Mouse (Mus musculus): Measurements from ENCODE around the gene Defb13. TPM values are rescaled to one million over a fixed set of nuclear protein-coding genes. Genes with fewer than 3 reads are reported as not detected.

Gene Defb13
- not detected for polyA plus RNA-seq (2014; fragmentation: Illumina TruSeq; extraction: RNeasy Lipid Tissue Mini Kit (QIAGEN cat#74804); ENCODE audit: low read depth, low replicate concordance)

DNA sequence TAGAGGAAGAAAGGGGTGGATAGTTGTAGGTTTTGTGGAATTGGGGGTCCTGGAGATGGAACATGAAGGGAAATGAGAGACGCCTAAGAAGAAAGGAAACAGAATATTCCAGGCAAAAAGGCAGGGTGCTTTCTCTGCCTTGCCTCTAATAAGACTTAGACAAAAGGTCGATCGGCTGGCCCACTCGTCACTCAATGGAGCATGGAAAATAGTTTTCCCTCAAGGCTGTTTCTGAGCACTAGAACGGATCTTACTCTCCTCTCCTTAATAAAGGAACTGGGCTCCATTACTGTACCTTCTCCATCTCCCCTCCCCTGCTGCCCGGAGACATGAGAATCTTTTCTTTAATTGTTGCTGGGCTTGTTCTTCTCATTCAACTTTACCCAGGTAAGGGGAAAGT is at the start of gene Defb13:
Gene Defb13, plus strand, starts transcription at position 301 of the 400 bp plus-strand sequence.

DNA sequence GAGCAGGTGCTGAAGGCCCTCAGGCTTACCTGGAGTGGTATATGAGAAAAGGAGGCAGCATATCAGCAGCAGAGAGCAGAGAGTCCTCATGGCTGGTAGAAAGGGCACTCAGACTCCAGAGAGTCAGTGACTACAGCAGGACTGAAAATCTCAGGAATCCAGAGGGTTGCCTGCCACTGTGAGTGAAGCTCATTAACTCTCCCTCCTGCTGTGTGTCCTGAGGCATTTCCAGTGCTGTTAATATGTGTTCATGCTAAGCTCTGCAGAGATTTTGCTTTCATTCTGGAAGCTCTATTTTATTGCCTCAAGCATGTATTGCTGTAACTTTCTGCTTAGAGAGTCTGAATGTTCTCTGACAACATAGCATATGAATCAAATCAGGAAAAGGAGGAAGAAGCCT is 40.3 kb upstream of the Defb13 start, which contains the start of gene Defb11:
Gene Defb11, minus strand, starts transcription at position 123 of the 400 bp plus-strand sequence.

DNA sequence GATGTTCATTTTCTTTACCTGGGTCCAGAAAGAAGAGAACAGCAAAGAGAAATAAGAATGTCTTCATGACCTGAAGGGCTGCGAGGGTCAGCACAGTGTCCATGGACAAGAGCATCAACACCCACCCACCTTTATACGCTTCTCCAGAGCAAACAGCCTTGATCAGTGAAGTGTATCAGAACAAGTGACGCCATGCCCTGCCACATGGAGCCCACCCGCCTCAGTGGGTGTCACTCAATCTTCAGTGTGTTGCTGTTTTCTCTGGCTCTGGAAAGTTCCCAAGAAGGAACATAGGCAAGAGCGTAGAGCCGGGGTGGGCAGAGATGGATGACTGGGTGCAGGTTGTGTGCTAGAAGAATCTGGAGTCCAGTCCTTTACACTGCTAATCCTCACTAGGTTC is 14.0 kb upstream of the Defb13 start, which contains the start of gene Defb15:
Gene Defb15, minus strand, starts transcription at position 101 of the 400 bp plus-strand sequence.

DNA sequence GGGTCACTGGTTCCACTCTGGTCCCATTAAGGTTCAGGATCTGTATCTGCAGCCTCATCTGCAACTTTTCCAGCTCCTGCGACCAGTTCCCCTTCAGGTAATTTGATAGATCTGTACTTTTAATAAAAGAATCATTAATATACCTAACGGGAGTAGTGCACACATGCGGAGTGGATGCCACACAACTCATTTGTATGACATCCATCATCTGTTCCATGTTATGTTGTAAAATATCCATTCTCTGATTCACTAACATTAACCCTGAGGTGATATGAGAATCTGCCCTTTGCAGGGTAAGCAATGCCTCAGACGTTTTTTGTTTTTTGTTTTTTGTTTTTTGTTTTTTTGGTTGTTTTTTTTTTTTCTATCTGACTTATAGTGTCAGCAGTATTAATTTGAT is 8.5 kb upstream of the Defb13 start, which contains the start of gene Defb35:
Gene Defb35, plus strand, starts transcription at position 301 of the 400 bp plus-strand sequence.

DNA sequence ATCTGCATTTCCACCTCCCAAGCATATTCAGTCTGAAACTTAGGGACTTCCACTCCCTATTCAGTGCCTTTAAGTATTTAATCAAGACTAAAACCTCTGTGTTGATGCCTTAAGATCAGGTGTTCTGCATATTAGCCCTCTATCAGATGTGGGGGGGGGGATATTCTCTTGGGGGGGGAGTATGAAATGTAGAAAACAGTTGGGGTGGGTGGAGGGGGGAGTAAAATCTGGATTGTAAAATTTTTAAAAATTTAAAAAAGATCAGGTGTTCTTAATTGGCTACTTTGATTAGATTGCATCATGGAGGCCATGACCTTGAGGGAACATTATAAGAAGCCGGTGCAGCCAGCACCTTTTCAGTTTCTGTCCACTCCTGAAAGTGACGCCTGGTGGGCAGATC is 11.9 kb downstream of the Defb13 start, which contains the start of gene Fam90a1a:
Gene Fam90a1a, plus strand, starts transcription at position 301 of the 400 bp plus-strand sequence.

DNA sequence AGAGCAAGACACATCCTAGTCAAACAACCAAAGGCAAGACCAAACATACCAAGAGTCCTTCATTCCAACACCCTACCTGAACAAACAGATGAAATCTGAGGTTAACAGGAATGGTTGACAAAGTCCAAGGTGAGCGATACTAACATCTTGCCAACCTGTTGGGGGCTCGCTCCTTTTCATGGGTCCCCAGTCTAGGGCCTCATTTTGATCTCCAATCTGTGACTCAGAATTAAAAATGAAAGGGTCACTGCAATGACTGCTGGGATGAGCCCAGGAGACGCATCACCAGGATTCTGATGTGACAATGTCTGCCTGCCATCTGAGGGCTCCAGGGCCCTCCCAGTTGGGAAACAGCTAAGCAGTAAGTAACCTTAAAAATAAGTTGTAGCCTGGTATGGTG is 22.9 kb downstream of the Defb13 start, which contains the start of gene Ccdc70:
Gene Ccdc70, plus strand, starts transcription at position 301 of the 400 bp plus-strand sequence.

Other genes starting within 250 kb of the Defb13 start
- gene AY761184, start 243.1 kb upstream of the Defb13 start, polyA plus RNA-seq (2014; fragmentation: Illumina TruSeq; extraction: RNeasy Lipid Tissue Mini Kit (QIAGEN cat#74804); ENCODE audit: low read depth, low replicate concordance) = not detected
- 2.3 TPM for gene Defa24, start 212.3 kb upstream of the Defb13 start, polyA plus RNA-seq (2014; fragmentation: Illumina TruSeq; extraction: RNeasy Lipid Tissue Mini Kit (QIAGEN cat#74804); ENCODE audit: low read depth, low replicate concordance)
- gene Defb50, start 123.2 kb upstream of the Defb13 start, polyA plus RNA-seq (2014; fragmentation: Illumina TruSeq; extraction: RNeasy Lipid Tissue Mini Kit (QIAGEN cat#74804); ENCODE audit: low read depth, low replicate concordance) = not detected
- not detected for gene Defb2, start 106.8 kb upstream of the Defb13 start, polyA plus RNA-seq (2014; fragmentation: Illumina TruSeq; extraction: RNeasy Lipid Tissue Mini Kit (QIAGEN cat#74804); ENCODE audit: low read depth, low replicate concordance)
- not detected for gene Defb10, start 87.9 kb upstream of the Defb13 start, polyA plus RNA-seq (2014; fragmentation: Illumina TruSeq; extraction: RNeasy Lipid Tissue Mini Kit (QIAGEN cat#74804); ENCODE audit: low read depth, low replicate concordance)
- gene Defb9, start 61.3 kb upstream of the Defb13 start, polyA plus RNA-seq (2014; fragmentation: Illumina TruSeq; extraction: RNeasy Lipid Tissue Mini Kit (QIAGEN cat#74804); ENCODE audit: low read depth, low replicate concordance) = not detected
- gene Defb11, start 40.4 kb upstream of the Defb13 start, polyA plus RNA-seq (2014; fragmentation: Illumina TruSeq; extraction: RNeasy Lipid Tissue Mini Kit (QIAGEN cat#74804); ENCODE audit: low read depth, low replicate concordance) = not detected
- not detected for gene Defb15, start 14.1 kb upstream of the Defb13 start, polyA plus RNA-seq (2014; fragmentation: Illumina TruSeq; extraction: RNeasy Lipid Tissue Mini Kit (QIAGEN cat#74804); ENCODE audit: low read depth, low replicate concordance)
- gene Defb35, start 8.4 kb upstream of the Defb13 start, polyA plus RNA-seq (2014; fragmentation: Illumina TruSeq; extraction: RNeasy Lipid Tissue Mini Kit (QIAGEN cat#74804); ENCODE audit: low read depth, low replicate concordance) = not detected
- not detected for gene Fam90a1a, start 12.0 kb downstream of the Defb13 start, polyA plus RNA-seq (2014; fragmentation: Illumina TruSeq; extraction: RNeasy Lipid Tissue Mini Kit (QIAGEN cat#74804); ENCODE audit: low read depth, low replicate concordance)
- gene Ccdc70, start 23.0 kb downstream of the Defb13 start, polyA plus RNA-seq (2014; fragmentation: Illumina TruSeq; extraction: RNeasy Lipid Tissue Mini Kit (QIAGEN cat#74804); ENCODE audit: low read depth, low replicate concordance) = not detected
- gene Atp7b, start 113.5 kb downstream of the Defb13 start, polyA plus RNA-seq (2014; fragmentation: Illumina TruSeq; extraction: RNeasy Lipid Tissue Mini Kit (QIAGEN cat#74804); ENCODE audit: low read depth, low replicate concordance) = 0.08 TPM
- gene Alg11, start 114.0 kb downstream of the Defb13 start, polyA plus RNA-seq (2014; fragmentation: Illumina TruSeq; extraction: RNeasy Lipid Tissue Mini Kit (QIAGEN cat#74804); ENCODE audit: low read depth, low replicate concordance) = 5.0 TPM
- not detected for gene Nek5, start 178.3 kb downstream of the Defb13 start, polyA plus RNA-seq (2014; fragmentation: Illumina TruSeq; extraction: RNeasy Lipid Tissue Mini Kit (QIAGEN cat#74804); ENCODE audit: low read depth, low replicate concordance)
- 3.2 TPM for gene Nek3, start 219.7 kb downstream of the Defb13 start, polyA plus RNA-seq (2014; fragmentation: Illumina TruSeq; extraction: RNeasy Lipid Tissue Mini Kit (QIAGEN cat#74804); ENCODE audit: low read depth, low replicate concordance)
- 0.31 TPM for gene Ckap2, start 239.1 kb downstream of the Defb13 start, polyA plus RNA-seq (2014; fragmentation: Illumina TruSeq; extraction: RNeasy Lipid Tissue Mini Kit (QIAGEN cat#74804); ENCODE audit: low read depth, low replicate concordance)
- 23.3 TPM for gene Vps36, start 246.0 kb downstream of the Defb13 start, polyA plus RNA-seq (2014; fragmentation: Illumina TruSeq; extraction: RNeasy Lipid Tissue Mini Kit (QIAGEN cat#74804); ENCODE audit: low read depth, low replicate concordance)